Mouse (Mus musculus): Measurements from ENCODE around the gene Gm20388.

GRCm38 (mm10) chr8:122467816-122468215, 2557.2 kb downstream of the Gm20388 start:
- TF ChIP-seq CTCF (IDR thresholded peaks at IDR 0.05; ENCODE audit: low read depth, low read length): no peak
- no peak for TF ChIP-seq POLR2A (IDR thresholded peaks at IDR 0.05; ENCODE audit: insufficient read depth, low read length)
- no peak for TF ChIP-seq EP300 (IDR thresholded peaks at IDR 0.05; ENCODE audit: insufficient read depth, low read depth, low read length)

Measured in ES-Bruce4 (cell line).